Mouse (Mus musculus) spleen, embryonic (tissue): Measurements from ENCODE around the gene Ubash3a.

ENCODE experiments used
- CTCF ChIA-PET: fragments of 350-600 bp; sonication (Branson Sonifier 250); formaldehyde crosslinking; loops from one replicate; lab custom pipeline; 2022; lab: Charles Lee

The Ubash3a gene

GRCm38 (mm10) chr17:31259825-31260224, 52.2 kb downstream of the Ubash3a start:
- CTCF ChIA-PET: no interaction called here

GRCm38 (mm10) chr17:31260430-31260829, 52.8 kb downstream of the Ubash3a start:
- CTCF ChIA-PET: no interaction called here

- CTCF ChIA-PET: no interaction called here
Measured at GRCm38 (mm10) chr17:31261352-31261751, 53.7 kb downstream of the Ubash3a start.

GRCm38 (mm10) chr17:31262715-31263114, 55.0 kb downstream of the Ubash3a start:
- CTCF ChIA-PET: no interaction called here

- CTCF ChIA-PET: no interaction called here
Measured at GRCm38 (mm10) chr17:31263770-31264169, 56.1 kb downstream of the Ubash3a start.

GRCm38 (mm10) chr17:31264372-31264771, 56.7 kb downstream of the Ubash3a start:
- CTCF ChIA-PET: interaction anchor here (0.5 to 0.8 kb wide), 4 partner anchors 13 to 1126 kb away, joined by 3 to 5 read pairs (median 3); partner anchors contain the start of gene Rsph1

- CTCF ChIA-PET: interaction anchor here (0.8 kb wide), 1 partner anchor 12 kb away, joined by 3 read pairs; the partner anchor contains the start of gene Rsph1
Measured at GRCm38 (mm10) chr17:31265171-31265572, 57.5 kb downstream of the Ubash3a start.

- CTCF ChIA-PET: no interaction called here
Measured at GRCm38 (mm10) chr17:31265831-31266230, 58.2 kb downstream of the Ubash3a start.

GRCm38 (mm10) chr17:31266321-31266950, 58.8 kb downstream of the Ubash3a start:
- CTCF ChIA-PET: no interaction called here

GRCm38 (mm10) chr17:31267138-31267537, 59.5 kb downstream of the Ubash3a start:
- CTCF ChIA-PET: no interaction called here

GRCm38 (mm10) chr17:31267603-31268002, 59.9 kb downstream of the Ubash3a start:
- CTCF ChIA-PET: no interaction called here

GRCm38 (mm10) chr17:31268016-31268415, 60.3 kb downstream of the Ubash3a start:
- CTCF ChIA-PET: no interaction called here

GRCm38 (mm10) chr17:31269761-31270160, 62.1 kb downstream of the Ubash3a start:
- CTCF ChIA-PET: no interaction called here

GRCm38 (mm10) chr17:31270246-31270645, 62.6 kb downstream of the Ubash3a start:
- CTCF ChIA-PET: interaction anchor here (0.5 to 0.6 kb wide), 2 partner anchors 25 to 35 kb away, joined by 3 to 9 read pairs; no protein-coding TSS in a partner anchor

- CTCF ChIA-PET: interaction anchor here (0.5 to 0.6 kb wide), 2 partner anchors 26 to 35 kb away, joined by 3 to 9 read pairs; no protein-coding TSS in a partner anchor
Measured at GRCm38 (mm10) chr17:31270736-31271135, 63.1 kb downstream of the Ubash3a start.

- CTCF ChIA-PET: no interaction called here
Measured at GRCm38 (mm10) chr17:31271136-31271851, 63.6 kb downstream of the Ubash3a start.

- CTCF ChIA-PET: no interaction called here
Measured at GRCm38 (mm10) chr17:31272416-31273165, 64.9 kb downstream of the Ubash3a start.

GRCm38 (mm10) chr17:31273631-31274030, 66.0 kb downstream of the Ubash3a start:
- CTCF ChIA-PET: no interaction called here

GRCm38 (mm10) chr17:31275181-31275580, 67.5 kb downstream of the Ubash3a start:
- CTCF ChIA-PET: no interaction called here

- CTCF ChIA-PET: interaction anchor here (0.6 to 1.1 kb wide), 3 partner anchors 20 to 22 kb away, joined by 3 to 6 read pairs (median 3); no protein-coding TSS in a partner anchor
Measured at GRCm38 (mm10) chr17:31276207-31276921, 68.7 kb downstream of the Ubash3a start.
